Mouse (Mus musculus) lung, adult 2 months (tissue): Measurements from ENCODE around the gene Matn3.

ENCODE experiments used
- CTCF ChIP-seq: fragments of 200-500 bp; IDR thresholded peaks from 2 replicates; pipeline ENCODE4 v1.5.1; 2011; ENCODE audit warnings: mild to moderate bottlenecking, low read length, control low read depth; ENCODE audit not compliant: insufficient read depth
- POLR2A ChIP-seq: fragments of 200-500 bp; IDR thresholded peaks from 2 replicates; pipeline ENCODE4 v1.6.1; 2011; ENCODE audit warnings: low read depth, mild to moderate bottlenecking, control low read depth, low read length, borderline replicate concordance; ENCODE audit errors: extremely low read depth

DNA sequence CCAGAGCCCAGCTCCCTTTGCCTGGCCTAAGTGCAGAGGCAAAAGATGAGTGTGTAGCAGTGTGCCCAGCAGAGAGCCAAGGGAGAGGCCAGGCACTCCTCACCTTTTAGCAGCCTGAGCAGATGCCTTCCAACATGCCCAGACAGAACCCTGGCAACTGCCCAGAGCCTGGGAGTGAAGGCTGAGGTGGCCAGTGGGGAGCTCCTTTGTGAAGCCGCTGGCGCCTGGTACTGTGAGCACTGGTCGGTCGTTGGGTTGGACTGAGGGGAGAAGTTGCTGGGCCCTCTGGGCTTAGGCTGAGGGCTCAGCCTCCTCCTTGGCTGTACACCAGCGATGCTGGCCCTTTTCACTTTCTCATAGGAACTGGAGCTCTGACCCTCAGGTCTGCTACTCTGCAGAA lies 31.4 kb upstream of the Matn3 start:
- TF ChIP-seq CTCF: no peak
- TF ChIP-seq POLR2A: no peak
